Mouse (Mus musculus): Measurements from ENCODE around the gene Epn2. TPM values are rescaled to one million over a fixed set of nuclear protein-coding genes. Genes with fewer than 3 reads are reported as not detected.

The Epn2 gene
- polyA plus RNA-seq, 2 experiments, result 1.7 to 1.9 TPM

- Histone ChIP-seq H3K9ac (replicated peaks) (no peak overlapping the region), H3K9me3 (ENCODE audit: control insufficient read depth, low read length) (no peaks in the 10 kb centered on the region), H3K36me3 (replicated peaks; ENCODE audit: control insufficient read depth, insufficient read depth, low read depth) (no peaks in the 10 kb centered on the region), H3K4me3 (ENCODE audit: insufficient read depth in 1 of 2, low read depth in 2 of 2, low read length in 2 of 2) (no peak overlapping the region), H3K4me2 (ENCODE audit: low read depth) (no peak overlapping the region), H3K27ac (no peak overlapping the region), H3K4me1 (replicated peaks; ENCODE audit: control insufficient read depth in 2 of 2, insufficient read depth in 2 of 2, low read length in 1 of 2) (peaks cover 0 to 12% of the 10 kb centered on the region in 2 experiments; a peak in 3 of 4 replicates), H3K27me3 (ENCODE audit: control insufficient read depth, insufficient read depth, low read length) (no peaks in the 10 kb centered on the region)
- TF ChIP-seq EP300 (IDR thresholded peaks at IDR 0.05; ENCODE audit: low read depth) (no peak), CTCF (IDR thresholded peaks at IDR 0.05; ENCODE audit: low read depth) (no peak)
- no peak for ATAC-seq (ENCODE audit: insufficient read depth)
- DNase-seq (ENCODE audit: low read depth in 3 of 3, low spot score in 3 of 3), result no peak
- WGBS (ENCODE audit: insufficient replicate concordance), result 83% methylated on average over 22 of the region's 22 CpGs
Observed at GRCm38 (mm10) chr11:61490944-61491520, 88.5 kb downstream of the Epn2 start.

GRCm38 (mm10) chr11:61489874-61490273 lies 89.6 kb downstream of the Epn2 start:
- Histone ChIP-seq H3K9me3 (ENCODE audit: control insufficient read depth, low read length) (no peaks in the 10 kb centered on the region), H3K4me1 (replicated peaks; ENCODE audit: control insufficient read depth in 2 of 2, insufficient read depth in 2 of 2, low read length in 1 of 2) (peaks cover 0 to 8% of the 10 kb centered on the region in 2 experiments; a peak in 3 of 4 replicates), H3K27me3 (ENCODE audit: control insufficient read depth, insufficient read depth, low read length) (no peaks in the 10 kb centered on the region), H3K4me3 (ENCODE audit: insufficient read depth in 1 of 2, low read depth in 2 of 2, low read length in 2 of 2) (no peak overlapping the region), H3K36me3 (replicated peaks; ENCODE audit: control insufficient read depth, insufficient read depth, low read depth) (no peaks in the 10 kb centered on the region), H3K9ac (replicated peaks) (no peak overlapping the region), H3K27ac (no peak overlapping the region), H3K4me2 (ENCODE audit: low read depth) (no peak overlapping the region)
- TF ChIP-seq CTCF (IDR thresholded peaks at IDR 0.05; ENCODE audit: low read depth) (no peak), EP300 (IDR thresholded peaks at IDR 0.05; ENCODE audit: low read depth) (no peak)
- WGBS (ENCODE audit: insufficient replicate concordance), result 81% methylated on average over 8 of the region's 8 CpGs
- no peak for DNase-seq (ENCODE audit: low read depth in 3 of 3, low spot score in 3 of 3)
- ATAC-seq (ENCODE audit: insufficient read depth), result no peak

- H3K36me3 ChIP-seq (replicated peaks; ENCODE audit: control insufficient read depth, insufficient read depth, low read depth), result no peaks in the 10 kb centered on the region
- no peak overlapping the region for H3K27ac ChIP-seq
- ATAC-seq (ENCODE audit: insufficient read depth) (no peak), DNase-seq (ENCODE audit: low read depth in 3 of 3, low spot score in 3 of 3) (no peak)
- H3K4me2 ChIP-seq (ENCODE audit: low read depth), result no peak overlapping the region
- H3K27me3 ChIP-seq (ENCODE audit: control insufficient read depth, insufficient read depth, low read length), result no peaks in the 10 kb centered on the region
- TF ChIP-seq EP300 (IDR thresholded peaks at IDR 0.05; ENCODE audit: low read depth), result no peak
- TF ChIP-seq CTCF (IDR thresholded peaks at IDR 0.05; ENCODE audit: low read depth), result no peak
- no peak overlapping the region for H3K9ac ChIP-seq (replicated peaks)
- no peak overlapping the region for H3K4me3 ChIP-seq (ENCODE audit: insufficient read depth in 1 of 2, low read depth in 2 of 2, low read length in 2 of 2)
- H3K4me1 ChIP-seq (replicated peaks; ENCODE audit: control insufficient read depth in 2 of 2, insufficient read depth in 2 of 2, low read length in 1 of 2), result peaks cover 0 to 6% of the 10 kb centered on the region in 2 experiments; a peak in 2 of 4 replicates
- WGBS (ENCODE audit: insufficient replicate concordance), result 79% methylated on average over 2 of the region's 2 CpGs
- no peaks in the 10 kb centered on the region for H3K9me3 ChIP-seq (ENCODE audit: control insufficient read depth, low read length)
Observed at GRCm38 (mm10) chr11:61489085-61489484, 90.4 kb downstream of the Epn2 start.

GRCm38 (mm10) chr11:61487936-61488335 lies 91.6 kb downstream of the Epn2 start:
- Histone ChIP-seq H3K9me3 (ENCODE audit: control insufficient read depth, low read length) (no peaks in the 10 kb centered on the region), H3K9ac (replicated peaks) (no peak overlapping the region), H3K4me3 (ENCODE audit: insufficient read depth in 1 of 2, low read depth in 2 of 2, low read length in 2 of 2) (no peak overlapping the region), H3K27ac (no peak overlapping the region), H3K27me3 (ENCODE audit: control insufficient read depth, insufficient read depth, low read length) (no peaks in the 10 kb centered on the region), H3K4me1 (replicated peaks; ENCODE audit: control insufficient read depth in 2 of 2, insufficient read depth in 2 of 2, low read length in 1 of 2) (peaks cover 0 to 3% of the 10 kb centered on the region in 2 experiments; a peak in 1 of 4 replicates), H3K4me2 (ENCODE audit: low read depth) (no peak overlapping the region), H3K36me3 (replicated peaks; ENCODE audit: control insufficient read depth, insufficient read depth, low read depth) (no peaks in the 10 kb centered on the region)
- no peak for DNase-seq (ENCODE audit: low read depth in 3 of 3, low spot score in 3 of 3)
- no peak for TF ChIP-seq EP300 (IDR thresholded peaks at IDR 0.05; ENCODE audit: low read depth)
- no peak for TF ChIP-seq CTCF (IDR thresholded peaks at IDR 0.05; ENCODE audit: low read depth)
- WGBS (ENCODE audit: insufficient replicate concordance), result 76% methylated on average over 7 of the region's 7 CpGs
- no peak for ATAC-seq (ENCODE audit: insufficient read depth)

- ATAC-seq (ENCODE audit: insufficient read depth), result no peak
- WGBS (ENCODE audit: insufficient replicate concordance), result 74% methylated on average over 2 of the region's 2 CpGs
- Histone ChIP-seq H3K4me2 (ENCODE audit: low read depth) (no peak overlapping the region), H3K36me3 (replicated peaks; ENCODE audit: control insufficient read depth, insufficient read depth, low read depth) (no peaks in the 10 kb centered on the region), H3K27me3 (ENCODE audit: control insufficient read depth, insufficient read depth, low read length) (no peaks in the 10 kb centered on the region), H3K4me3 (ENCODE audit: insufficient read depth in 1 of 2, low read depth in 2 of 2, low read length in 2 of 2) (no peak overlapping the region), H3K4me1 (replicated peaks; ENCODE audit: control insufficient read depth in 2 of 2, insufficient read depth in 2 of 2, low read length in 1 of 2) (no peaks in the 10 kb centered on the region), H3K27ac (no peak overlapping the region), H3K9ac (replicated peaks) (no peak overlapping the region), H3K9me3 (ENCODE audit: control insufficient read depth, low read length) (no peaks in the 10 kb centered on the region)
- TF ChIP-seq EP300 (IDR thresholded peaks at IDR 0.05; ENCODE audit: low read depth) (no peak), CTCF (IDR thresholded peaks at IDR 0.05; ENCODE audit: low read depth) (no peak)
- no peak for DNase-seq (ENCODE audit: low read depth in 3 of 3, low spot score in 3 of 3)
Observed at GRCm38 (mm10) chr11:61487401-61487800, 92.1 kb downstream of the Epn2 start.
